Mouse (Mus musculus): Measurements from ENCODE around the gene Cct4. TPM values are rescaled to one million over a fixed set of nuclear protein-coding genes. Genes with fewer than 3 reads are reported as not detected.

Gene Cct4
- polyA plus RNA-seq, 1 experiment = 144 TPM

- peaks cover 29% of the 10 kb centered on the region for H3K36me3 ChIP-seq (ENCODE audit: control insufficient read depth, insufficient read depth)
- TF ChIP-seq CTCF (IDR thresholded peaks at IDR 0.05; ENCODE audit: control insufficient read depth, insufficient read depth, insufficient read length) (no peak), FOSL1 (IDR thresholded peaks at IDR 0.05; ENCODE audit: insufficient read depth, low read length, poor library complexity, severe bottlenecking) (no peak), CEBPB (IDR thresholded peaks at IDR 0.05; ENCODE audit: low read depth) (no peak), USF1 (IDR thresholded peaks at IDR 0.05; ENCODE audit: low read depth) (no peak), MAX (IDR thresholded peaks at IDR 0.05) (no peak), MYOD1 (IDR thresholded peaks at IDR 0.05; ENCODE audit: control insufficient read depth, insufficient read length, low read depth) (no peak), MYOG (IDR thresholded peaks at IDR 0.05; ENCODE audit: control insufficient read depth, extremely low read depth, insufficient read length) (no peak)
- no peak overlapping the region for H3ac ChIP-seq (ENCODE audit: control insufficient read depth, insufficient read length, low read depth)
- no peaks in the 10 kb centered on the region for H3K27me3 ChIP-seq (ENCODE audit: control insufficient read depth, insufficient read depth, insufficient read length)
- no peak overlapping the region for H3K4me3 ChIP-seq (ENCODE audit: insufficient read depth, poor library complexity, severe bottlenecking)
- peaks cover 68% of the 10 kb centered on the region for H3K79me3 ChIP-seq (ENCODE audit: low read depth)
- peaks cover 82% of the 10 kb centered on the region for H3K79me2 ChIP-seq (ENCODE audit: control insufficient read depth, insufficient read depth)
Observed at GRCm38 (mm10) chr11:22978711-22979110, 11.6 kb upstream of the Cct4 start.

- Histone ChIP-seq H3K27me3 (ENCODE audit: control insufficient read depth, insufficient read depth, insufficient read length) (no peaks in the 10 kb centered on the region), H3K4me3 (ENCODE audit: insufficient read depth, poor library complexity, severe bottlenecking) (no peak overlapping the region), H3ac (ENCODE audit: control insufficient read depth, insufficient read length, low read depth) (no peak overlapping the region), H3K36me3 (ENCODE audit: control insufficient read depth, insufficient read depth) (peaks cover 29% of the 10 kb centered on the region), H3K79me3 (ENCODE audit: low read depth) (peaks cover 63% of the 10 kb centered on the region), H3K79me2 (ENCODE audit: control insufficient read depth, insufficient read depth) (peaks cover 77% of the 10 kb centered on the region)
- no peak for TF ChIP-seq USF1 (IDR thresholded peaks at IDR 0.05; ENCODE audit: low read depth)
- no peak for TF ChIP-seq MYOG (IDR thresholded peaks at IDR 0.05; ENCODE audit: control insufficient read depth, extremely low read depth, insufficient read length)
- TF ChIP-seq MYOD1 (IDR thresholded peaks at IDR 0.05; ENCODE audit: control insufficient read depth, insufficient read length, low read depth) = no peak
- no peak for TF ChIP-seq CTCF (IDR thresholded peaks at IDR 0.05; ENCODE audit: control insufficient read depth, insufficient read depth, insufficient read length)
- no peak for TF ChIP-seq MAX (IDR thresholded peaks at IDR 0.05)
- no peak for TF ChIP-seq FOSL1 (IDR thresholded peaks at IDR 0.05; ENCODE audit: insufficient read depth, low read length, poor library complexity, severe bottlenecking)
- TF ChIP-seq CEBPB (IDR thresholded peaks at IDR 0.05; ENCODE audit: low read depth) = no peak
Observed at GRCm38 (mm10) chr11:22979221-22979620, 11.1 kb upstream of the Cct4 start.

DNA sequence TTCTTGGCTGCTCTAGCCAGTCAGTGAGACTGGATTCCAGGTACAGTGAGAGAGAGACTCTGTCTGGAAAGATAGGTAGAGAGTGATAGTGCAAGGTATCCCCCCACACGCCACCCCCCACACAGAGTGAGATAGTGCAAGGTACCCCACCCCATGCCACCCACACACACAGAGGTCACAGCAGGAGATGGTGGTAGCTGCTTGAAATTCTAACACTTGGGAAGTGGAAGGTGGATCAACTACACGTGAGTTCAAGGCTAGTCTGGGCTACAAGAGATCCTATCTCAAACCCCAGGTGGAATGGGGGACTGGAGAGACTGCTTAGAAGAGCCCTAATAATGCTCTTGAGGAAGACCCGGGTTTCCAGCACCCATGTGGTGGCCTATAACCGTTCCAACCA, 9.3 kb upstream of the Cct4 start:
- peaks cover 48% of the 10 kb centered on the region for H3K79me3 ChIP-seq (ENCODE audit: low read depth)
- H3K4me3 ChIP-seq (ENCODE audit: insufficient read depth, poor library complexity, severe bottlenecking) = peak overlapping the region; percentile 59
- TF ChIP-seq CTCF (IDR thresholded peaks at IDR 0.05; ENCODE audit: control insufficient read depth, insufficient read depth, insufficient read length) (no peak), CEBPB (IDR thresholded peaks at IDR 0.05; ENCODE audit: low read depth) (no peak), FOSL1 (IDR thresholded peaks at IDR 0.05; ENCODE audit: insufficient read depth, low read length, poor library complexity, severe bottlenecking) (no peak), MAX (IDR thresholded peaks at IDR 0.05) (no peak), MYOG (IDR thresholded peaks at IDR 0.05; ENCODE audit: control insufficient read depth, extremely low read depth, insufficient read length) (no peak), MYOD1 (IDR thresholded peaks at IDR 0.05; ENCODE audit: control insufficient read depth, insufficient read length, low read depth) (no peak), USF1 (IDR thresholded peaks at IDR 0.05; ENCODE audit: low read depth) (no peak)
- H3K79me2 ChIP-seq (ENCODE audit: control insufficient read depth, insufficient read depth) = peaks cover 59% of the 10 kb centered on the region
- H3ac ChIP-seq (ENCODE audit: control insufficient read depth, insufficient read length, low read depth) = peak overlapping the region; percentile 31
- H3K36me3 ChIP-seq (ENCODE audit: control insufficient read depth, insufficient read depth) = peaks cover 23% of the 10 kb centered on the region
- H3K27me3 ChIP-seq (ENCODE audit: control insufficient read depth, insufficient read depth, insufficient read length) = no peaks in the 10 kb centered on the region

DNA sequence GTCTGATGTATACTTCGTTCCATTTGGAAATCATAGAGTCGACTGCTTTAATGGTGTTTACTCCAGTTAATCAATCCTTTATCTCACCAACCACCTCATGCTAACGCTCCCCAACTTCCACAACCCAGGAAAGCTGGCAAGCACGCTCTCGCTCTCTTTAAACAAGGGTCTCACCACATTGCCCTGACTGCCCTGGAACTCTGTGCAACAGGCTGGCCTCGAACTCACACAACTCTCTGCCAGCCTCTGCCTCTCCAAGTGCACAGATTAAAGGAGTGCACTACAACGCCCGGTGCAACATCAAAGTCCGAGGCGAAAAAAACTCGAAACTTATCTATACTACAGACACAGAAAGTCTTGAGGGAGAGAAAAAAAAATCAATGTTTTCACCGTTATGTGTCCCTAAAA, 8.8 kb upstream of the Cct4 start:
- Histone ChIP-seq H3K79me3 (ENCODE audit: low read depth) (peaks cover 43% of the 10 kb centered on the region), H3ac (ENCODE audit: control insufficient read depth, insufficient read length, low read depth) (peak overlapping the region; percentile 74), H3K27me3 (ENCODE audit: control insufficient read depth, insufficient read depth, insufficient read length) (no peaks in the 10 kb centered on the region), H3K36me3 (ENCODE audit: control insufficient read depth, insufficient read depth) (peaks cover 18% of the 10 kb centered on the region), H3K79me2 (ENCODE audit: control insufficient read depth, insufficient read depth) (peaks cover 54% of the 10 kb centered on the region), H3K4me3 (ENCODE audit: insufficient read depth, poor library complexity, severe bottlenecking) (peak overlapping the region; percentile 59)
- TF ChIP-seq FOSL1 (IDR thresholded peaks at IDR 0.05; ENCODE audit: insufficient read depth, low read length, poor library complexity, severe bottlenecking) (no peak), CEBPB (IDR thresholded peaks at IDR 0.05; ENCODE audit: low read depth) (no peak), USF1 (IDR thresholded peaks at IDR 0.05; ENCODE audit: low read depth) (no peak), CTCF (IDR thresholded peaks at IDR 0.05; ENCODE audit: control insufficient read depth, insufficient read depth, insufficient read length) (no peak), MYOD1 (IDR thresholded peaks at IDR 0.05; ENCODE audit: control insufficient read depth, insufficient read length, low read depth) (no peak), MAX (IDR thresholded peaks at IDR 0.05) (no peak), MYOG (IDR thresholded peaks at IDR 0.05; ENCODE audit: control insufficient read depth, extremely low read depth, insufficient read length) (no peak)

DNA sequence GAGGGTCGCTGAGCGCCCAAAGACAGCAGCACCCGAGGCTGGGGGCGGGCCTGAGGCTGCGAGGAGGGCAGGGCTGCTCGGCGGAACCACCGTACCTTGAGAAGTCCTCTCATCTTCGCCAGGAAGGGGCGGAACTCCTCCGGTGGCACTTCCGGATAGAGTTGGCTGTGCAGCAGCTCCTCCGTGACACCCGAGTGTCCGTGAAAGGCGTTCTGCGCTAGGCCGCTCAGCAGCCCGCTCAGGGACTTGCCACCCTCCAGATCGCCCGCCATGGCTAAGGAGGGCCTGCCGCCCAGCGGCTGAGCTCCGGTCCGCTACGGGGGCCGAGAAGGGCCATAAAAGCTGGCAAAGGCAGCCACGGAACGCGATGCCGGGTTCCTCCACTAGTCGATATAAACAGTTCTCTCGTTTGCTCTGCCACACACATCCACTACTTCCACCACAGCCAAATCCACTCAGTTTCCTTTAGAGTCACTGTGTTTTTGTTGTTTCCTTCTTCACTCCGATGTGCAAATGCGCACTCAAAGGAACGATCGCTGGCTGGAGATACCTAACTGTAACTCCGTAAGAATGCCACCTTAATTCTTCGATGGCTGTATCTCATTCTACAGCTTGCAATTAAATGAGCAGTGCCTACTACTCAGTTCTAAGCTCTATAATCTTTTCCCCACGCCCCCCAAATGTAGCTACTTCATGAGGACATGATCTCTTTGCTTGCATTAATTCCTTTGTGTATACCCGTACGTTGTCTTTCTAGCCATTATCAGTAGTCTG, 8.1 kb upstream of the Cct4 start, which contains the start of the genes Gm28048 and Commd1:
Gene Gm28048, minus strand, starts transcription at position 107 of the 774 bp plus-strand sequence.
Gene Commd1, minus strand, starts transcription at position 399 of the 774 bp plus-strand sequence.
- Histone ChIP-seq H3K36me3 (ENCODE audit: control insufficient read depth, insufficient read depth) (peaks cover 17% of the 10 kb centered on the region), H3K79me3 (ENCODE audit: low read depth) (peaks cover 40% of the 10 kb centered on the region), H3K27me3 (ENCODE audit: control insufficient read depth, insufficient read depth, insufficient read length) (no peaks in the 10 kb centered on the region), H3K4me3 (ENCODE audit: insufficient read depth, poor library complexity, severe bottlenecking) (peak within 1 kb of the TSS; percentile 59), H3ac (ENCODE audit: control insufficient read depth, insufficient read length, low read depth) (peak within 1 kb of the TSS; percentile 74), H3K79me2 (ENCODE audit: control insufficient read depth, insufficient read depth) (peaks cover 48% of the 10 kb centered on the region)
- TF ChIP-seq MAX (IDR thresholded peaks at IDR 0.05) (peak; percentile 35), CEBPB (IDR thresholded peaks at IDR 0.05; ENCODE audit: low read depth) (no peak), FOSL1 (IDR thresholded peaks at IDR 0.05; ENCODE audit: insufficient read depth, low read length, poor library complexity, severe bottlenecking) (no peak), USF1 (IDR thresholded peaks at IDR 0.05; ENCODE audit: low read depth) (no peak), MYOG (IDR thresholded peaks at IDR 0.05; ENCODE audit: control insufficient read depth, extremely low read depth, insufficient read length) (no peak), CTCF (IDR thresholded peaks at IDR 0.05; ENCODE audit: control insufficient read depth, insufficient read depth, insufficient read length) (peak; percentile 6), MYOD1 (IDR thresholded peaks at IDR 0.05; ENCODE audit: control insufficient read depth, insufficient read length, low read depth) (no peak)

Data from C2C12 (cell line).